Mouse (Mus musculus) right cerebral cortex, adult 2 months (tissue): Measurements from ENCODE around the gene Adamts14.

Source experiments
- DNase-seq, 2 experiments: peaks; one replicate each; pipeline ENCODE4 v3.0.0; 2021 to 2022; ENCODE audit warnings: low spot score in 2 of 2

Gene Adamts14

DNA sequence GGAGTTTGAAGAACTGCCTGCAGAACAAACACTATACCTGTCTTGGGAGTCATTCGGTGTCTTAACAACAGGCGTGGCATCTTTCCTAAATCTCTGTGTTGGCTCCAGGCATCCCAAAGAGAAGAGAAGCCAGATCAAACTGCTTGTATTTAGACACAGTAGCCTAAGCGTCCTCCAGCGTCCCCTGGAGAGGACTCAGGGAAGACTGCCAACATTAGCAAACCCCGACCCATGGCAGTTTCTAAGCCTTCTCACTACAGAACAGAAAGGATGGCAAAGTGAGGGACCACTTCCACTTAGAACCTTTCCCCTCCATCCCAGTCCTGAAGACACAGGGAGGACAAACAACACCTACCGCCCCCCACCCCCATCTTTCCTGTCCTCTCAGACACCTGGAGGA is 93.3 kb downstream of the Adamts14 start:
- no peak for DNase-seq

DNA sequence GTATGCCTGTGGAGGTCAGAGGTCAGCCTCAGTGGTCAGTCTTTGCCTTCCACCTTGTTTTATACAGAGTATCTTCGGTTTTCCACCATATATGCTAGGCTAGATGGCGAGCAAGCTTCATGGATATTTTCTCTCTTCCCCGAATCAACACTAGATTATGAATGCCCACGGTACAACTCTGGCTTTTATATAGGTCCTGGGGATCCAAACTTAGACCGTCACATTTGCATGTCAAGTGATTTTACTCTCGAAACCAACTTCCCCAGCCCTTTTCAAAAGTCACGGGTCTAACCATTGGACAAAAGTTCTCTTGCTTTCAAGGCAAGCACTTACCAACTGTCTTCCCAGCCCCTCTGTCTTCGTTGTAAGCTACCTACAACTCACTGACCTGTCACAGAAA is 94.6 kb downstream of the Adamts14 start:
- no peak for DNase-seq

DNA sequence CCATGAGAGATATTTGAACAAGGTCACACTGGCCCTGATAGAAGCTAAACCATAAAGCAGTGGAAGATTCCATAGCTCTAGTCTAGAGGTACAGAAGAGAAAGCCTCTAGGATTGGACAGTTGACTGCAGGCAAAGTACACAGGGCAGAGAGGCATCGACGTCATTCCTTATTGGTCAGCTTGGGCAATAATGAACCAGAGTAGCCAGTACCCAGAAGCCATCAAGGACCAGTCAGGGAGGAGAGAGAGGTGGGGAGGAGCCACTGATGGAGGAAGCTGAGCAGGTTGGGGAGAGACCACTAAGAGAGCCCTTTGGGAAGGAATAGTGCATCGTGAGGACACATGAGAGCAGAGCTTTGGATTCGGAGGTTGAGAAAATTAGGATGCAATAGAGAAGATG is 95.5 kb downstream of the Adamts14 start:
- no peak for DNase-seq

DNA sequence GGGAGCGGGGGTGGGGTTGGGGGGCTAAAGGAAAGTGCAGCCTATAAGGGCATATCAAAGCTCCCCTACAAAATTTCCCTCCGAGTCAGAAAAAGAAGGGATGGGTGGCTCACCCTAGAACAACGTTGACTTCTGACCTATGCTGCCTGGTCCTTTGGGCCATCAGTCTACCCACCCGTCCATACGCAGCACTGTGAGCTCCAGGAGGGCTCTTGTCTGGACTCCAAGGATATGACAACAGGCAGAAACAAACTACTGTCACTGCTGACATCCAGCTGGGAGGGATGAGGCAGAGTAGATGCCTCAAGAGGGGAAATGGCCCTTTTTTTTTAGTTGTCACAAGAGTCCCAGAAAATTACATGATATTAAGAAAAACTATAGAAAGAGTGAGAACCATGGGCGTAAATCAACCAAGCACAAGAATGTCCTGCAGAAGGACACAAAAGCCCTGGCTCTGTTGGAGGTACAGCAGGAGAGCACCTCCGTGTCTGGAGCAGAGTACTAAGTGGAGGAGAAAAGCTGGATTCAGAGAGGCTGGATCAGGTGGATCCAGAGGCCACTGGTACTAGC is 96.9 kb downstream of the Adamts14 start:
- no peak for DNase-seq

DNA sequence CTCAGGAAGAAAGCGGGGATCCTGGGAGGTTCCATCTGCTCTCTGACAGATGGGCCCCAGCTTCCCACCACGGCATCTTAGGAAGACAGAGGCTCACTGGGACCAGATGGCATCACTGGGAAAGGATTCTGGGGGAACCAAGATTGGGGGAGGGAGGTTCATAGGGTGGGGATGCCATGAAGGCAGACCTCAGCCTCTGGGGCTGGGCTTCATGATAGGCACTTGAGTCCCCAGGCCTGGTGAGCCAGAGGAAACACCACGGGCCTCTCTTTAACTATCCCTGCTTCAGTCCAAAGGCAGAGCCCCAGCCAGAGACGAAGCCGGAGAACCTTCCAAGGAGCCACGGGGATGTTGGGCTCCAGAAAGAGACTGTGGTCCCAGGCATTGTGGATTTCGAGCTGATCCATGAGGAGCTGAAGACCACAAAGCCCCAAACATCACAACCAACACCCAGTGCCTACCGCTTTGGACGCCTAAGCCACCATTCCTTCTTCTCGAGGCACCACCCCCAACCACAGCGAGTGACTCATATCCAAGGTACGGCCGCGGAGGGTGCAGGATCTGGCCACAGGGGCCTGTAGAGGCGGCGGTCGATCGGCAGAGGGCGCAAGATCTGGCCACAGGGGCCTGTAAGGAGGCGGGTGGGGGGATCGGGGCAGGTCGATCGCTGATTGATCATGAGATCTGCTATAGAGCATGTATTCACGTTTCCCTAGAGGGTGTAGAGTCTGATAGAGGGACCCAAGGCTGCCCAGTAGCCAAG is 97.6 kb downstream of the Adamts14 start:
- peak; percentile 20 to 37 for DNase-seq

DNA sequence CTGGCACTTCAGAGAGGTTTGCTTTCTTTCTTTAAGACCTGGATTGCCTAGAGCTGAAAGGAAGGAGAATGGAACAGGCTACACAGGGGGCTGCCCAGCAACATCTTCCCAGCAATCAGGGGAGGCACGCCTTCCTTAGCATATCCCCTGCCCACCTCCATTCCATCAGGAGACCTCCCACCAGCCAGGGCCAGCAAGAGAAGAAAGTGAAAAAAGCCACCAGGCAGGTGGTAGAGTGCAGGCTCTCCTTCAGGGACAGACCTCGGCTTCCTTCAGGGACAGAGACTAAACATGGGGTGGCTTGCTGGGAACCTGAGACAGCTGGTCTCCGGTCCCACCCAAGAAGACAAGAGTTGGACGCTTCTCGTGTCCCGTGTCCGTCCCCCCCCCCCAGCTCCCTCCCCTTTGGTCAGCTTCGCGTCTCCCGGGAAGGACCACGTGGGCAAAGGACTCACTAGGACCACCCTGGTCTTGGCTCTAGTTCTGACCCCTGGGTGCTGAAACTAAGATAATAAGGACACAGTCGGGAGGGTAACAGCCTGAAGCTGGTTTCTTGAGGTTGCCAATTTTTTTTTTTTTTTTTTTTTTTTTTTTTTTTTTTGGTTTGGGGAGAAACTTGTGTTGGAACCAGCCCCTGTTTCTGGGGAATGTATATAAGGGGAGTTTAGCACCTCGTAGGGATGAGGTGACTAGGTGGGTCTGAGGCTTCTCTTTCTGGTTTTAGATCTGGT is 98.4 kb downstream of the Adamts14 start:
- DNase-seq: no peak

DNA sequence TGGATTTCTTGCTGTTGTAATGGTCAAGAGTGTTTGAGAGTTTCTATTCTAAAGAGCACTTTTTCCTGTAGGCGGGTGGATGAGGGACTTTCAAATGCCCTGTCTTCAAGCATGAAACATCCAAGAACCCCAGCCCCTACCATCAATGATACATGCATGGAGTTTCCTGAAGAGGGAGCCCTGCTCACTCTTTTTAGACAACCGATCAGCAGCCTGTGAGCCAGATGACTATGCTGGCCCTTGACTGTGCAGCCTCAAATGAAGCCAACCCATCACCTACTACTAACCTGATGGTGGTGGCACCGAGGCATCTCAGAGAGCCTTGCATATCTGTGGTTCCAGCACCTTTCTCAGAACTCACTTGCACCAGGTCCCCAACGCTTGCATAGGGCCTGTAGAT is 100.7 kb downstream of the Adamts14 start:
- no peak for DNase-seq

DNA sequence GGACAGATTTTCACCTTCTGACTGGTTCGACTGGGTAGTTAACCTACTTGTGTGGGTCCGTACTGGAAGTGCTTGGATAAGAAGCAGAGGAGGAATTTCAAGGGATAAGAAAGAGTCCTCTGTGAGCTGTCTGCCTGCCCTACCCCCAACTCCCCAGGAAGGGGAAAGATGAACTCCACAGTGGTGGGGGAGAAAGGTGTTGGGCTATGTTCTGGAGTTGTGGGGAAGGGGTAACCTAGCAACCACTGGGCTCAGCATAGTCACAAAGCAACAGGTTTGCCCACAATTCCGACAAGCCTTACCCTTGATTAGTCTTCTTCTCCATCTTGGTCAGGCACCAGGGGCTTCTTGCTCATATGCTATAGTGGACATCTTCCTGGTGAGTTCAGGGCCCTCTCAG is 101.6 kb downstream of the Adamts14 start, which contains the start of gene Tbata:
TSS of gene Tbata (plus strand) at position 301 of the 400 bp plus-strand sequence.
- no peak for DNase-seq

DNA sequence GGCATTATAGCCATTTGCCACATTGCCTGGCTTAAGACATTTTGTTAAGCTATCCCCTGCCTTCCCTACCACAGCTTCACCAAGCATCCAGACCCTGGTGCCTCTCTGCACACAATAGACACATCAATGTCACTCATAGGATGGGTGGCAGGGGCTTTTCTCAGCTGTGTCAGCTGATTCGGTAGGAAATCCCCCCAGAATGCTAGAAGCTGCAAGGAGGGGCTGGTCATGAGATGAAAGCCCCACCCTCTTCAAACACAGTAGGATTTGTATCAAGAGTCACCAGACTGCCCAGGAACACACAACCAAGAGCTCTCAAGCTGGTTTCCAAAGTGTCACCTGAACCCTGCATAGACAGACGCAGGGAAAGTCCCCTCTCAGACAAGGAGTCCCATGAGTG is 104.8 kb downstream of the Adamts14 start:
- no peak for DNase-seq

DNA sequence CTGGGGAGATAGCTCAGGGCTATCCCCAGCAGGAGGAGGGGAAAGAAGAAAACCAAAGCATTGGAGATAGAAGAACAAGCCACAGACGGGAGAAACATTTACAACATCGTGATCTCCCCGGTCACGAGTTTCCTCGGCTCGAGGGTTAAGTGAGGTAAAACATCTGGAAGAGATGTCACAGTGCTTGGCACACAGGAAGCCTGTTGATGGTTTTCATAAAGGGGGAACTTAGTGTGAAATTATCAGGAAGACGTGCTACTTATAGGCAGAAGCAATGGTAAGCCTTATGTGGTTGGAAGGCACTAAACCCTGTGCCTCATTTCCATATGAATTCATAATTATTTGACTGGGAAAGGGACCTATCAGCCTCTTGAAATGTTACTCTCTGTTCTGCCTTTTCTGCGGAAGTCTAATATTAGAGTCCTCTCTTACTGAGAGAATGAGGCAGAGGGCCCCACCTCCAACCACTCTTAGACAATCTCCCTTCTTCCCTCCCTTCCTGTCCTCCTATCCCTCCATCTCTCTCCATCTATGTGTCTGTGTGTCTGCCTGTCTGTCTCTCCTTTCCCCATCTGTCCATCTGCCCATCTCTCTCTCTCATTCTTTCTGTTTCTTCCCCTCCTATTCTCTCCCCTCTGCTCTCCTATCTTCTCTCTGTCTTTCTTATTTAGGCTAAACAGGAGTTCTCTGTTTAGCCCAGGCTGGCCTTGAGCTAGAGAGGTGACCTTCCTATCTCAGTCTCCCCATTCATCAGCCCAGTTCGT is 105.7 kb downstream of the Adamts14 start:
- DNase-seq: no peak

DNA sequence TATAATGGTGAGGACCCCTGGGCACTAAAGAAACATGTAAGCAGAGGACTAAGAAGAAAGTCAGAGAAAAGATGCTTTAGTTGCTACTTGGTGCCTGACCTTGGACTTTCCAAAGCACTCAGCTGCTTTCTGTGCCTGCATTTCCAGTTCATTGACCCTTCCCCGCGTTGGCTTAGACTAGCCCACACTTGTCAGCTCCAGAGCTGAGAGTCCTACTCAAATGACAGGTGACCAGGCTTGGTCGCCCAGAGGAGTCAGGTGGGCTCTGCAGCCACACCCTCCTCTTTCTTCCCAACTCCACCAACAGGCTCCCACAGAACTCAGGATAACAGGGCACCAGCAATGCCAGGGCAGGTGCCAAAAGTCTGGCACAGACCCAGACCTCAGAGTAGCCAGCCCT is 110.9 kb downstream of the Adamts14 start:
- DNase-seq: no peak

DNA sequence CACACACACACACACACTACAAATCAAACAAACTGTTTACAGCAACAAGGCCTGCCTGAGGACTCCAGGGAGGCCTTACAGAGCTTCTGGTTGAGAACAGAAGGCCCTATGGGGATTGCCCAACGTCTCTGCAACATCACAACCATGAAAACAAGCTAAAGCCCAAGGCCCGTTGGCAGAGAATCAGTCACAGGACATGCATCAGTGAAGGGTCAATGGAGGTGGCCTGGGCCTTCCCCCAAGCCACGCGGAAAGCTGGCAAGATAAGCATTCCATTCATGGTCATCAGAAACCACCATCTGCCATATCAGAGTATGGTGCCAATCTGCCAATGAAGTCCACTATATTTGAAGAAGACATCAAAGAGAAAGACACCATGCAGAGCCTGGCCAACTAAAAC is 112.6 kb downstream of the Adamts14 start:
- DNase-seq: no peak

DNA sequence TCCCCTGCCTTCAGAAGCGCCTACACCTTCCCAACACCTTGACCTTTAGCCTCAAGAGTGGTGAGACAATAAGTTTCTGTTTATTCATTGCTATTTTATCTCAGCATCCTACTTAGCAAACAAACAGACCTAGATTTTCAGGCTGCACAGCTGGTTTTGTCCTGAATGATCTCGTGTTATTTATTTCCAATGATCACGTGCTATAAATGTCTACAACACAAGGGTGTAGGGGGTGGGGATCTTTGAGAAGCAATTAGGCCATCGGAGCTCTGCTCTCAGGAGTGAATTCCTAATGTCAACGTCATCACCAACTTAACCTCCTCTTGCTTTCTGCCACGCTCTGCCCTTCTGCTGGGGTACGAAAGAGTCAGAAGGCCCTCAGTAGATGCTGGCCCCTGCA is 113.1 kb downstream of the Adamts14 start:
- no peak for DNase-seq

DNA sequence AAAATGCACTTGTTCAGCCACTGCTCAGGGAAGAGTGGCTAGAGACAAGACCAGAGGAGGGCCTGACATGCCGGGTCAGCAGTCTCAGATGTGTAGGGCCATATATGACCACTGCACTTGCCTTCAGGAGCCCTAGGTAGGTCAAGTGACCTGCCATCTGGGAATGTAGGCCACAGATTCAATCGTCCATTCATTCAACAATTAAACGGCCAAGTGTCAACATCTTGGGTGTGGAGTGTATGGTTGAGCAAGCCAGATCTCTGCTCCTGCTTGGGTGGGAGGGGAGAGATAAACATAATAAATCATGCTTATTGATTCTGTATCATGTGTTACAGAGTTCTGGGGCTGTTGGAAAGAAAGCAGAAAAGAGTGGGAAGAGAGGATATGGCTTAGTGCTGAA is 114.6 kb downstream of the Adamts14 start:
- no peak for DNase-seq

DNA sequence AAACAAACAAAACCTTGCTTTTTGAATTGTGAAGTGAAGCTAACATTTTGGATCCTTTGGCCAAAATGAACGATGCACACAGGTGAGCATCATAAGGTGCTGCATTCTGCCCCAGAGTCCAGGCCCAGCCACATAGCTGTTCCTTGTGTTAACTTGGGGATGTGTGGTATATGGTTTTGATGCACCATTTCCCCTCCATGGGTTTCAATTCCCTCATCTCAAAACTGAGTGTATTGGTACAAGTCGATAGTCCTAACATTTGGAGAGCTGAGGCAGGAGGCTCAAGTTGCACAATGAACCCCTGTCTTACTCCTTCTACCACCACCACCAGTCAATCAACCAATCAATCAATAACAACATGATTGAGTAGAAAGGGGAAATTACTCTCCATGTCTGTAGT is 116.8 kb downstream of the Adamts14 start:
- DNase-seq: no peak

DNA sequence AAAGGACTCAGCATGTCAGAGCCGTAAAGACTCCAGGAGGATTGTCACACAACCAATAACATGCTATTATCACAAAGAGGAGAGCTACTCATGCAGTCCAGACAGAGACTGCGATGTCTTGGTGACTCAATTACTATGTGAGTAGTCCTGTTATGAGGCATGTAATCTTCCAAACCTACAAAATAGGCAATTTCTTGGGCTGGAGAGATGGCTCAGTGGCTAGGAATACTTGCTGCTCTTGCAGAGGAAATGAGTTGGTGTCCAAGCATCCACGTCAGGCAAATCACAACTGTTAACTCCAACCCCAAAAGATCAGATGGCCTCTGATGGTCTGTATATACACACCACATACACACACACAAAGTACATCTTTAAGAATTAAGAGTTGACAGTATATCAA is 117.6 kb downstream of the Adamts14 start:
- DNase-seq: no peak

DNA sequence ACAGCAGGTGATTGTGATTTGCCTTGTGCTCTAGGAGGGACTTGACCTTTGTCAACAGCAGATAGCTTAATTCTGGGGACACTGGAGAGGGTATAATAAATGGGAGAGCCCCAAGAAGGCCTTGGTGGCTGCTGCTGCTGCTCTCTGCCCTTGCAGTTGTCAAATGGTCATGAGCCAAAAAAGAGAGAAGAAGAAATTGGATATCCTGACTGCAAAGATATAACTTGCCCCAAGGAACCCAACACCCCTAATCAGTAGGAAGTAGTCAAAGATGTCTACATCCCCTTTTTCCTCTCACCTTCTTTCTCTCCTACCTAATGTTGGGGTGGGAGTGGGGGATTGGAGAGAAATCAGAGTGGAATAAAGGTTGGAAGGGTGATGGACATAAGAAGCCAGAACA is 121.1 kb downstream of the Adamts14 start:
- DNase-seq: no peak

DNA sequence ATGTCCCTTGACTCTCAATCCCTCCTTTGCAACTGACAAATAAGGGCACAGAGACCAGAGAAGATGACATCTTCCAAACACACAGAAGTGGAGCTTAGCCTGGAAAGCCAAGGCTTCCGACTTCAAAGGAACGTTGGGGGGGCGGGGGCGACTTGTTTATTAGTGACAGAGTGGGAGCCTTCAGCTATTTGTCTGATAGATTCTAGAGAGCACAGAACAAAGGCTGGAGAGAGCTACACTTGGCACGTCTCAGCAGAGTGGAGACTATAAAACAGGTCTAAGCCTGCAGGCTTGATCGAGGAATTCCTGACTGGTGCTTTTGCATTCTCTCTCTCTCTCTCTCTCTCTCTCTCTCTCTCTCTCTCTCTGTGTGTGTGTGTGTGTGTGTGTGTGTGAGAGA is 122.6 kb downstream of the Adamts14 start:
- no peak for DNase-seq

DNA sequence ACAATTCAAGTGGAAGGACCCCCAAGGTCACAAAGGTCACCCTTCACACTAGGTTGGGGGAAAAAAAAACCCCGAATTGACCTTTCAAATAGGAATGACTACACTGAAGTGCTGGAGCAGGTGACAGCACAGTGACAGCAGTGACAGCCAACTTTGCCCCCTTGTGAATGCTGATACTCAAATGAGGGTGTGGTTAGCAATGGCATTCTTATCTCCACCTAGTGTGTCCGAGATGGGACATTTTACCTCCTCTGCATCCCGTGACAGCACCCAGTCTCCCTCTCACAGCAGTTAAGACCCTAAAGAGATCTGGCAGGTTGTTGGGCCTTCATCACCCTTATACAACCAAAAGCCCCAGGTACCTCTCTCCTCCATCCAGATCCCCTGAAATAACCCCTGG is 123.8 kb downstream of the Adamts14 start:
- no peak for DNase-seq

DNA sequence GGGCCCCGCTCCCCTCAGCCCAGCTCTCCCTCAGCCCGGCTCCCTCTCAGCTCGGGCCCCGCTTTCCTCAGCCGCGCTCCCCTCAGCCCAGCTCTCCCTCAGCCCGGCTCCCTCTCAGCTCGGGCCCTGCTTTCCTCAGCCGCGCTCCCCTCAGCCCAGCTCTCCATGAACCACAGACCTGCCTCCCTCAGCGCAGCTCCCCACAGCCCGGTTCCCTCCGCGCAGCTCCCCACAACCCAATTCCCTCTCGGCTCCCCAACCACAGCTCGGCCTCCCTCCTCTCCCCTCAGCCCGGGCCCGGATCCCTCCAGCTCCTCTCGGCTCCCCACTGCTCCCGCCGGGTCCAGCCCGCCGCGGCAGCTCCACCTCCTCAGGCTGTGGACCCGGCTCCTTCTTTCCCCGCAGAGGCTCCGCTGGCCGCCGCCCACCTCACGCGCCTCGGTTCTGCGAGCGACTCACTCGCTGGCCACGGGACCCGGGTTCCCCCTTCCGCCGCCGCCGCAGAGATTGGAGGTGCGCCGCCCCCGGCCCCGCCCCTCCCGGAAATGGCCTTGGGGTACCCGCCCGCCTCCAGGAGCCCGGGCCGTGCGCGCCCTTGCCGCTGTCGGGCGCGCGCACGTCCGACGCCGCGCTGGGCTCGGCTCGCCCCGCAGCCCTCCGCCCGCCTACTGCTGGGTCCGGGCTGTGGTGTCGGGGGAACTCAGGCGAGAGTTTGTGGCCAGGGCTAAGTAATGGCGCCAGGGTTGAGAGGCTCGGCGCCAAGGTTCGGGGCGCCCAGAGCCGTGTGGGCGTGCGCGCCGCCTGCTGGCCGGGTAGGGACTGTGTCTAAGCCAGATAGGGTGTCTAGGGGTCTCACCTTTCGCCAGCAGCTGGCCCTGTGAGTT is 125.8 kb downstream of the Adamts14 start, which contains the start of gene Sgpl1:
TSS of gene Sgpl1 (minus strand) at position 547 of the 884 bp plus-strand sequence.
- peak; percentile 84 to 87 for DNase-seq
